Mouse (Mus musculus): ENCODE measurements at regions not wholly inside any gene's neighbourhood (a gene's known extent, or its start where the extent isn't known, plus 50 kb on each side); places are given as distances from the start of the nearest gene placed in this dataset.

DNA sequence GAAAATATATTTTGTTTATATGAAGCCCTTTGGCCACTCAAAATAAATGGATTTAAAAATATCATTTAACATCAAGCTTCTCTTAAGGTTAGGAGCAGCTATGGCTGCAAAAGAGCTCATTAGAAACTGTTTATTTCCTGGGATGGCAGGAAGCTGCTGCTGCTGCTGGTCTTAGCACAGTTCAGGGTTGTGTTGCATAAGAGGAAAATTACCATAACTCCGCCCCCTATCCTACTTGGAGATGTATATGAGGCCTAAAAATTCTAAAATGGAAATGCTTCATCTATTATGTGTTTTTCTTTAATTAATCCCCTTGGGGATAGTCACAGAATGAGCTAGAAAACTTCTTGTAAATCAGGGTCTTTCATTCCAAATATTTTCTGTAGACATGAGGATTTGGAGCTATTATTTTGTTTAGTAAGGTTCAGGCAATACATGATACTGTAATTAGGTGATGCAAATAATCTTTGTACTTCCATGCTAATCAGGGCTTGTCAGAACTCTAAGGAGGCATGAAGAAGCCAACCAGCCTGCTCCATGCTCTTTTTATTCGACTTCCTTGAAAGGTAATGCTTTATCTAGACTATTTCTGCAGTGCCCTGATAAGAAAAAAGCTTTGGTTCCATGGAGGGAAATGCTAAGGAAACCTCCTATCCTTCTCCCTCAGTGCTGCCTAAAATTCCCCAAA is 85.6 kb upstream of the Abcb5 start:
- no peak for ATAC-seq (ENCODE audit: insufficient read depth, low FRiP score)
- Histone ChIP-seq H3K4me3 (replicated peaks; ENCODE audit: low read length) (no peak overlapping the region), H3K4me1 (ENCODE audit: control insufficient read depth, insufficient read depth, low read length) (0 out of 2 replicates have a peak, but pooled peaks cover 2% of the 10 kb centered on the region), H3K9me3 (replicated peaks; ENCODE audit: control insufficient read depth, low read length) (no peaks in the 10 kb centered on the region), H3K27me3 (ENCODE audit: control insufficient read depth, insufficient read depth, low read length) (no peaks in the 10 kb centered on the region), H3K9ac (ENCODE audit: low read length) (no peak overlapping the region), H3K27ac (ENCODE audit: low read length) (no peak overlapping the region), H3K36me3 (ENCODE audit: control insufficient read depth, insufficient read depth, low read length) (no peaks in the 10 kb centered on the region), H3K4me2 (ENCODE audit: low read depth, low read length) (no peak overlapping the region)
- 55% methylated on average over 2 of the region's 2 CpGs for WGBS

DNA sequence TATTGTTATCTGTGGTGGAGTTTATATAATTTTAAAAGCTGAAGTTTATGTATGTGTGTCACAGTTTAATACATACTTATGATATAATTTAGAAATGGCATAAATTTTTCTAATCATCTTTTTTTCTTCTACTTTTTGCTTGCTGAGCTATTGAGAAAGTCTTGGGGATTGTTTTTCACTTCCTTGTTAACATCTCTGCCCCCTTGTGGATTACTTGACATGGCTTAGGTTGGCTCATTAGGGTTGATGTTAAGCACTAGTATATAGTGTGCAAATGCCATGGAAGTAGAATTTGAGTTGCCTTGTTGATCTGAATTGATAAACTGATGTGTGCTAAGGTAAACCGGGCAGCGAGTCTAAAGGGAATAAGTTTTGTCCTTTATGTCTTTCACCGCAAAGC is 72.1 kb upstream of the Abcb5 start:
- H3K9ac ChIP-seq (ENCODE audit: low read length): no peak overlapping the region
- ATAC-seq (ENCODE audit: insufficient read depth, low FRiP score): no peak
- no peaks in the 10 kb centered on the region for H3K9me3 ChIP-seq (replicated peaks; ENCODE audit: control insufficient read depth, low read length)
- no peak overlapping the region for H3K4me3 ChIP-seq (replicated peaks; ENCODE audit: low read length)
- no peaks in the 10 kb centered on the region for H3K36me3 ChIP-seq (ENCODE audit: control insufficient read depth, insufficient read depth, low read length)
- no peak overlapping the region for H3K27ac ChIP-seq (ENCODE audit: low read length)
- H3K27me3 ChIP-seq (ENCODE audit: control insufficient read depth, insufficient read depth, low read length): no peaks in the 10 kb centered on the region
- WGBS: 89% methylated on average over 3 of the region's 3 CpGs
- H3K4me1 ChIP-seq (ENCODE audit: control insufficient read depth, insufficient read depth, low read length): no peaks in the 10 kb centered on the region
- H3K4me2 ChIP-seq (ENCODE audit: low read depth, low read length): no peak overlapping the region

GRCm38 (mm10) chr12:119034828-119035227 is 68.6 kb upstream of the Abcb5 start:
- ATAC-seq (ENCODE audit: insufficient read depth, low FRiP score): no peak
- H3K27me3 ChIP-seq (ENCODE audit: control insufficient read depth, insufficient read depth, low read length): no peaks in the 10 kb centered on the region
- H3K4me1 ChIP-seq (ENCODE audit: control insufficient read depth, insufficient read depth, low read length): no peaks in the 10 kb centered on the region
- no peak overlapping the region for H3K27ac ChIP-seq (ENCODE audit: low read length)
- no peak overlapping the region for H3K4me2 ChIP-seq (ENCODE audit: low read depth, low read length)
- 86% methylated on average over 4 of the region's 4 CpGs for WGBS
- H3K4me3 ChIP-seq (replicated peaks; ENCODE audit: low read length): no peak overlapping the region
- H3K9me3 ChIP-seq (replicated peaks; ENCODE audit: control insufficient read depth, low read length): no peaks in the 10 kb centered on the region
- H3K9ac ChIP-seq (ENCODE audit: low read length): no peak overlapping the region
- no peaks in the 10 kb centered on the region for H3K36me3 ChIP-seq (ENCODE audit: control insufficient read depth, insufficient read depth, low read length)

DNA sequence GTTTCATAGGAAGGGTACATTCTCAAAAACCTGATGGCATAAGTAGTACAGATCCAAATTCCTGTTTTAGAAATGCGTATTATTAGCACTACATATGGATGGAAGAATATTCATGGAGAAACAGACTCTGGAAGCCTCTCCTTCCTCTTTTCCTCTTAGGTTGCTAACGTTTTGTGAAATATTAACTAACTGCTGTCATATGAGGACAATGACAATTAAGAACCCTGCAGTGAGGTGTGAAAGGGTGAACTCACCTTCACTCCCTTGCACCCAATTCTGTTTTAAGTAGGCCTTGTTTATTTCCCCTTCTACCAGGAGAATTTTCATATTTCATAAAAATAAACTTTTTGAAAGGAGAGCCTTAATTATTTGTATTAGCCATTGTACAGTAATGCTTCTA is 62.5 kb upstream of the Abcb5 start:
- H3K4me2 ChIP-seq (ENCODE audit: low read depth, low read length): no peak overlapping the region
- ATAC-seq (ENCODE audit: insufficient read depth, low FRiP score): no peak
- H3K4me1 ChIP-seq (ENCODE audit: control insufficient read depth, insufficient read depth, low read length): no peaks in the 10 kb centered on the region
- no peak overlapping the region for H3K9ac ChIP-seq (ENCODE audit: low read length)
- no peaks in the 10 kb centered on the region for H3K36me3 ChIP-seq (ENCODE audit: control insufficient read depth, insufficient read depth, low read length)
- H3K27ac ChIP-seq (ENCODE audit: low read length): no peak overlapping the region
- WGBS: 70% methylated on average over 2 of the region's 2 CpGs
- H3K27me3 ChIP-seq (ENCODE audit: control insufficient read depth, insufficient read depth, low read length): no peaks in the 10 kb centered on the region
- no peak overlapping the region for H3K4me3 ChIP-seq (replicated peaks; ENCODE audit: low read length)
- no peaks in the 10 kb centered on the region for H3K9me3 ChIP-seq (replicated peaks; ENCODE audit: control insufficient read depth, low read length)

DNA sequence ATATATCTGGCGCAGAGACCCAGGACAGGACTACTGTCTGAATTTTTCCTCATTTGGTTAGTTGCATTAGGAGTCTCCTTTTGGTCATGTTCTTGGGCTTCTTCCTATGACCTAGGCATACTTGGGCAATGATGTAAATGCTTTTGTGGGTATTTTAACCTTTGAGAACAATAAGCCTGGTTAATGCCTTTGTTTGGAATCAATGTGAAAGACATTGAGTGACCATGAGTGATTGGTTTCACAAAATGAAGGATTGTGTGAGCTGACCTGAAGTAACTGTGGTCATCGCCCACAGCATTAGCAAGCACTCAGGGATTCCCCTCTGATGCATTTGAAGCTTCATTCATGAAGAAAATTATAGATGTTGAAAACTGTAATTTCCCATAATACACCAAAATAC is 61.9 kb upstream of the Abcb5 start:
- no peaks in the 10 kb centered on the region for H3K27me3 ChIP-seq (ENCODE audit: control insufficient read depth, insufficient read depth, low read length)
- H3K9ac ChIP-seq (ENCODE audit: low read length): no peak overlapping the region
- no peaks in the 10 kb centered on the region for H3K4me1 ChIP-seq (ENCODE audit: control insufficient read depth, insufficient read depth, low read length)
- WGBS: 76% methylated on average over 2 of the region's 2 CpGs
- no peak overlapping the region for H3K4me3 ChIP-seq (replicated peaks; ENCODE audit: low read length)
- H3K4me2 ChIP-seq (ENCODE audit: low read depth, low read length): no peak overlapping the region
- ATAC-seq (ENCODE audit: insufficient read depth, low FRiP score): no peak
- no peak overlapping the region for H3K27ac ChIP-seq (ENCODE audit: low read length)
- no peaks in the 10 kb centered on the region for H3K36me3 ChIP-seq (ENCODE audit: control insufficient read depth, insufficient read depth, low read length)
- H3K9me3 ChIP-seq (replicated peaks; ENCODE audit: control insufficient read depth, low read length): no peaks in the 10 kb centered on the region

- no peak for ATAC-seq (ENCODE audit: insufficient read depth, low FRiP score)
- Histone ChIP-seq H3K4me3 (replicated peaks; ENCODE audit: low read length) (no peak overlapping the region), H3K9ac (ENCODE audit: low read length) (no peak overlapping the region), H3K27me3 (ENCODE audit: control insufficient read depth, insufficient read depth, low read length) (no peaks in the 10 kb centered on the region), H3K36me3 (ENCODE audit: control insufficient read depth, insufficient read depth, low read length) (no peaks in the 10 kb centered on the region), H3K4me2 (ENCODE audit: low read depth, low read length) (no peak overlapping the region), H3K9me3 (replicated peaks; ENCODE audit: control insufficient read depth, low read length) (no peaks in the 10 kb centered on the region), H3K4me1 (ENCODE audit: control insufficient read depth, insufficient read depth, low read length) (no peaks in the 10 kb centered on the region), H3K27ac (ENCODE audit: low read length) (no peak overlapping the region)
- WGBS: 39% methylated on average over 4 of the region's 4 CpGs
Observed at GRCm38 (mm10) chr12:119027701-119028100, 61.5 kb upstream of the Abcb5 start.

DNA sequence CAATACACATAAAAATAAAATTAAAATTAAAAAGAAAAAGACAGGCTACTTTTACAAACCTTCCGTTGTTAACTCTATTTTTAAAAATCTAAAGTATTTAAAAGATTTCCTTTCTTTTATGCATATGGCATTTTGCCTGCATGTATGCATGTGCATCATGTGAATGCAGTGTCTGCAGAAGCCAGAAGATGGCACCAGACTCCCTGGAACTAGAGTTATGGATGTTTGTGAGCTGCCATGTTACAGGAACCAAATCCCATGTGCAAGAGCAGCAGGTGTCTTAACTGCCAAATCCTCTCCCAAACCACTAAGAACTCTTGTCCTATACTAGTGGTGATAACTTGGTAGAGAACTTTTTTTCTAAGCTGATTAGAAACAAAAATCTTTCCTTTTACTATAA is 60.1 kb upstream of the Abcb5 start:
- no peak for ATAC-seq (ENCODE audit: insufficient read depth, low FRiP score)
- Histone ChIP-seq H3K9ac (ENCODE audit: low read length) (no peak overlapping the region), H3K27ac (ENCODE audit: low read length) (no peak overlapping the region), H3K4me3 (replicated peaks; ENCODE audit: low read length) (no peak overlapping the region), H3K4me2 (ENCODE audit: low read depth, low read length) (no peak overlapping the region), H3K9me3 (replicated peaks; ENCODE audit: control insufficient read depth, low read length) (no peaks in the 10 kb centered on the region), H3K27me3 (ENCODE audit: control insufficient read depth, insufficient read depth, low read length) (no peaks in the 10 kb centered on the region), H3K4me1 (ENCODE audit: control insufficient read depth, insufficient read depth, low read length) (no peaks in the 10 kb centered on the region), H3K36me3 (ENCODE audit: control insufficient read depth, insufficient read depth, low read length) (no peaks in the 10 kb centered on the region)
- WGBS: 55% methylated on average over 1 of the region's 1 CpGs

- no peak overlapping the region for H3K27ac ChIP-seq (ENCODE audit: low read length)
- 52% methylated on average over 1 of the region's 1 CpGs for WGBS
- H3K9me3 ChIP-seq (replicated peaks; ENCODE audit: control insufficient read depth, low read length): no peaks in the 10 kb centered on the region
- no peak overlapping the region for H3K9ac ChIP-seq (ENCODE audit: low read length)
- H3K27me3 ChIP-seq (ENCODE audit: control insufficient read depth, insufficient read depth, low read length): no peaks in the 10 kb centered on the region
- H3K4me3 ChIP-seq (replicated peaks; ENCODE audit: low read length): no peak overlapping the region
- H3K4me1 ChIP-seq (ENCODE audit: control insufficient read depth, insufficient read depth, low read length): no peaks in the 10 kb centered on the region
- no peak for ATAC-seq (ENCODE audit: insufficient read depth, low FRiP score)
- H3K36me3 ChIP-seq (ENCODE audit: control insufficient read depth, insufficient read depth, low read length): no peaks in the 10 kb centered on the region
- no peak overlapping the region for H3K4me2 ChIP-seq (ENCODE audit: low read depth, low read length)
Observed at GRCm38 (mm10) chr12:119024063-119024462, 57.8 kb upstream of the Abcb5 start.

All from stomach, embryonic 16.5 days (tissue).